Mouse (Mus musculus) testis, adult 2 months (tissue): ENCODE data around the gene Hspb3.

Source experiments
- CTCF ChIP-seq: fragments of 200-500 bp; IDR thresholded peaks from 2 replicates; pipeline ENCODE4 v1.5.1; 2012; ENCODE audit warnings: low read depth, mild to moderate bottlenecking, inconsistent platforms, low read length, moderate library complexity; ENCODE audit not compliant: control insufficient read depth, insufficient read depth, insufficient replicate concordance
- POLR2A ChIP-seq: fragments of 200-500 bp; IDR thresholded peaks from 2 replicates; pipeline ENCODE4 v1.6.1; 2012; ENCODE audit warnings: low read depth, mild to moderate bottlenecking, inconsistent platforms, low read length, moderate library complexity; ENCODE audit not compliant: control insufficient read depth

GRCm38 (mm10) chr13:113660576-113661310, 2.7 kb downstream of the Hspb3 start:
- no peak for TF ChIP-seq POLR2A
- TF ChIP-seq CTCF = no peak
